Mouse (Mus musculus) spleen, adult 18-20 months (tissue): ENCODE measurements around the gene Cyp27b1.
"Not testable (repeated sequence)": the region's sequence is repeated elsewhere in the genome, so short reads cannot be mapped to it uniquely, and the experiment has no call there.

ENCODE experiments used
- DNase-seq, 2 experiments: peaks; one replicate each; pipeline ENCODE4 v3.0.0; 2022; ENCODE audit warnings: mixed read lengths in 2 of 2

The Cyp27b1 gene

GRCm38 (mm10) chr10:127050119-127050474 is 2.0 kb downstream of the Cyp27b1 start:
- no peak for DNase-seq

GRCm38 (mm10) chr10:127054646-127055045 is 6.6 kb downstream of the Cyp27b1 start:
- no peak for DNase-seq

- DNase-seq, result no peak
These were observed 7.4 kb downstream of the Cyp27b1 start for GRCm38 (mm10) chr10:127055406-127055805.

GRCm38 (mm10) chr10:127056490-127056889 is 8.4 kb downstream of the Cyp27b1 start:
- DNase-seq, result peak in 1 of 2 experiments; percentile 6

GRCm38 (mm10) chr10:127058161-127058560 is 10.1 kb downstream of the Cyp27b1 start:
- peak; percentile 58 to 79 for DNase-seq

GRCm38 (mm10) chr10:127058708-127059107 is 10.7 kb downstream of the Cyp27b1 start:
- DNase-seq, result no peak

GRCm38 (mm10) chr10:127059174-127059967 is 11.3 kb downstream of the Cyp27b1 start:
- no peak for DNase-seq

- DNase-seq, result peak; percentile 76 to 77
These were observed 12.2 kb downstream of the Cyp27b1 start, which contains the start of gene March9 for GRCm38 (mm10) chr10:127059968-127060916. Gene March9 (minus strand): TSS chr10:127060184.

- peak in 1 of 2 experiments; percentile 3 for DNase-seq
These were observed 13.0 kb downstream of the Cyp27b1 start for GRCm38 (mm10) chr10:127061085-127061484.

- DNase-seq, result no peak
These were observed 13.5 kb downstream of the Cyp27b1 start for GRCm38 (mm10) chr10:127061513-127061912.

GRCm38 (mm10) chr10:127062101-127062500 is 14.1 kb downstream of the Cyp27b1 start:
- DNase-seq, result not testable (repeated sequence)

GRCm38 (mm10) chr10:127062503-127062902 is 14.5 kb downstream of the Cyp27b1 start:
- DNase-seq, result no peak

- peak; percentile 97 to 98 for DNase-seq
These were observed 15.3 kb downstream of the Cyp27b1 start, which contains the start of gene Cdk4 for GRCm38 (mm10) chr10:127063239-127063872. Gene Cdk4 (plus strand): TSS chr10:127063534.

GRCm38 (mm10) chr10:127063913-127064870 is 16.1 kb downstream of the Cyp27b1 start:
- DNase-seq, result no peak

- peak in 1 of 2 experiments; percentile 6 for DNase-seq
These were observed 17.9 kb downstream of the Cyp27b1 start for GRCm38 (mm10) chr10:127065981-127066380.

GRCm38 (mm10) chr10:127066519-127067018 is 18.5 kb downstream of the Cyp27b1 start:
- DNase-seq, result peak in 1 of 2 experiments; percentile 4

- DNase-seq, result peak in 1 of 2 experiments; percentile 3
These were observed 20.4 kb downstream of the Cyp27b1 start for GRCm38 (mm10) chr10:127068360-127069038.

- no peak for DNase-seq
These were observed 21.5 kb downstream of the Cyp27b1 start for GRCm38 (mm10) chr10:127069281-127070189.
